Mouse (Mus musculus) stomach, embryonic 16.5 days (tissue): Measurements from ENCODE around the gene Cysltr2. TPM values are rescaled to one million over a fixed set of nuclear protein-coding genes. Genes with fewer than 3 reads are reported as not detected.

ENCODE experiments used
- ATAC-seq: fragments of 200-750 bp; cut with Nextera tagmentation; 2 replicates; pipeline ENCODE4 v1.8.0; 2017; ENCODE audit warnings: moderate number of reproducible peaks, moderate TSS enrichment; ENCODE audit not compliant: insufficient read depth, low FRiP score
- H3K27ac ChIP-seq: fragments of 300-500 bp; sonication (generic); 2 replicates; pipeline ENCODE4 v1.5.1; 2014; ENCODE audit warnings: low read length
- H3K27me3 ChIP-seq: fragments of 300-500 bp; sonication (generic); 2 replicates; pipeline ENCODE4 v1.6.1; 2014; ENCODE audit warnings: low read length, control low read depth, mixed read lengths; ENCODE audit not compliant: control insufficient read depth, insufficient read depth
- H3K36me3 ChIP-seq: fragments of 300-500 bp; sonication (generic); 2 replicates; pipeline ENCODE4 v1.6.1; 2014; ENCODE audit warnings: low read length; ENCODE audit not compliant: control insufficient read depth, insufficient read depth
- H3K4me1 ChIP-seq: fragments of 300-500 bp; sonication (generic); 2 replicates; pipeline ENCODE4 v1.6.1; 2014; ENCODE audit warnings: low read length, control low read depth, mixed read lengths; ENCODE audit not compliant: control insufficient read depth, insufficient read depth
- H3K4me2 ChIP-seq: fragments of 300-500 bp; sonication (generic); 2 replicates; pipeline ENCODE4 v1.6.1; 2014; ENCODE audit warnings: low read depth, low read length, mixed read lengths
- H3K4me3 ChIP-seq: fragments of 300-500 bp; sonication (generic); replicated peaks from 2 replicates; pipeline ENCODE4 v1.5.1; 2014; ENCODE audit warnings: mild to moderate bottlenecking, low read length
- H3K9ac ChIP-seq: fragments of 300-500 bp; sonication (generic); 2 replicates; pipeline ENCODE4 v1.6.1; 2014; ENCODE audit warnings: low read length
- H3K9me3 ChIP-seq: fragments of 300-500 bp; sonication (generic); replicated peaks from 2 replicates; pipeline ENCODE4 v1.6.1; 2016; ENCODE audit warnings: low read length, control low read depth; ENCODE audit not compliant: control insufficient read depth
- WGBS: fragments of 180-500 bp; shearing (Covaris S2); extraction: QIAGEN DNeasy Blood & Tissue Kit; methylation state at CpG from one replicate; pipeline ENCODE4 v1.1.7; 2014; 5-methylcytosine and 5-hydroxymethylcytosine counted together
- polyA plus RNA-seq: library from polyadenylated mRNA; unstranded; fragments of >200 nt; fragmentation: Nextera tagmentation; extraction: Ambion mirVana; gene quantifications from 2 replicates; pipeline ENCODE4 v1.2.1, GENCODE M21; 2015

The Cysltr2 gene
- polyA plus RNA-seq, 1 experiment from 2014 or later: 0.22 TPM

GRCm38 (mm10) chr14:73058755-73059154 is 9.8 kb upstream of the Cysltr2 start:
- H3K9ac ChIP-seq: no peak overlapping the region
- no peak for ATAC-seq
- H3K4me1 ChIP-seq: no peaks in the 10 kb centered on the region
- no peak overlapping the region for H3K4me3 ChIP-seq
- no peak overlapping the region for H3K4me2 ChIP-seq
- no peaks in the 10 kb centered on the region for H3K9me3 ChIP-seq
- WGBS: 81% methylated on average over 2 of the region's 2 CpGs
- no peaks in the 10 kb centered on the region for H3K36me3 ChIP-seq
- H3K27me3 ChIP-seq: no peaks in the 10 kb centered on the region
- no peak overlapping the region for H3K27ac ChIP-seq

DNA sequence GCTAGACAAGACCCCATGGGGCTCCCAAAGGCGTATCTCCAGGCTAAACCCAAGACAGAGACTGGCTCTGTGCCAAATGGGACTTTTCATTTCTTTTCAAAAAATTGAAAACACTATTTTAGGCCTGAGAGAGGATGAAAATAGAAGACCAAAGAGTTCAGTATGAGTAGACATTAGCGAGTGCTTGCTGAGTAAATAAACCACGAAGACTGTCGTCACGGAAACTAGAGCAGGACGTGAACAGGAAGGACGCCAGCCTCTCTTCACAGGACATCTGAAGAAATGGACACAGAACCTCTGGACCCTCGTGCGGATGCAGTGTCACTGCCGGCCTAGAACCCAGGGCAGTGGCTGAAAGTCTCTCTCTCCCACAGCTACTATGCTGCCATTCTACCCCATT is 8.8 kb upstream of the Cysltr2 start:
- Histone ChIP-seq H3K9ac (no peak overlapping the region), H3K4me2 (no peak overlapping the region), H3K4me1 (no peaks in the 10 kb centered on the region), H3K4me3 (no peak overlapping the region), H3K9me3 (no peaks in the 10 kb centered on the region), H3K27ac (no peak overlapping the region), H3K27me3 (no peaks in the 10 kb centered on the region), H3K36me3 (no peaks in the 10 kb centered on the region)
- 48% methylated on average over 10 of the region's 10 CpGs for WGBS
- no peak for ATAC-seq

- no peaks in the 10 kb centered on the region for H3K27me3 ChIP-seq
- H3K27ac ChIP-seq: no peak overlapping the region
- no peak overlapping the region for H3K4me3 ChIP-seq
- no peaks in the 10 kb centered on the region for H3K4me1 ChIP-seq
- H3K36me3 ChIP-seq: no peaks in the 10 kb centered on the region
- H3K9me3 ChIP-seq: no peaks in the 10 kb centered on the region
- no peak for ATAC-seq
- H3K4me2 ChIP-seq: no peak overlapping the region
- WGBS: 92% methylated on average over 6 of the region's 6 CpGs
- H3K9ac ChIP-seq: no peak overlapping the region
Measured at GRCm38 (mm10) chr14:73056813-73057212, 7.9 kb upstream of the Cysltr2 start.

DNA sequence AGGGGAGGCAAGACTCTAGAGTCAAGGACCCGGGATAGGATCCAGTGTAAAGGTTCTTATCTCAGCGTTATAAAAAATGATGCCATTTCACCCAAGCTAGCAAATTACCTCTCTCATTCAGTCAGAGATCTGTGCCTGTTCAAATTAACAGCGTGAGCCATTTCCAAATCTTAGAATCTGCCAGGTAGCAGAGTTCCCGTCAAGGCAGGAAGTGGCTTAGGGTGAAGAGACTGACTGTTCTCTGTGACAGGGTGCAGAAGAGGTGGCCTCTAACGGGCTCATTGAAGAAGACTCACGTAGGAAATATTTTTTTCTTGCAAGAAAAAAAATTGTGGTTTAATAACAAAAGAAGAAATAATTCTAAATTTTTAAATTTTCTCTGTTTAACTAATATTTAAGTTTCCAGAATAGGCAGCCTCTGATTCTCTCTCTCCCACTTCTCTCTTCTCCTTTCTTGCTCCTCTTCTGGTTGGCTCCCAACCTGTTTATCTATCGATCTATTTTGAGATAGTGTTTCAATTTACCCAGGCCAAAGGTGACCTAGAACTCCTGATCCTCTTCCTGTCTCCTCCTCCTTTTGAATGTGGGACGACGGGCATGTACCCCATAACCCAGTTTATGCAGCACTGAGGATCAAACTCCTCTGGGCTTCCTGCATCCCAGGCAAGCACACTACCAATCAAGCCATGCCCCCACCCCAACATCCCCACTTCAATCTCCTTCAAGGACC is 3.5 kb downstream of the Cysltr2 start:
- Histone ChIP-seq H3K27ac (no peak overlapping the region), H3K4me3 (no peak overlapping the region), H3K36me3 (no peaks in the 10 kb centered on the region), H3K4me2 (no peak overlapping the region), H3K4me1 (no peaks in the 10 kb centered on the region), H3K9ac (no peak overlapping the region), H3K9me3 (no peaks in the 10 kb centered on the region), H3K27me3 (no peaks in the 10 kb centered on the region)
- WGBS: 61% methylated on average over 9 of the region's 9 CpGs
- ATAC-seq: no peak

DNA sequence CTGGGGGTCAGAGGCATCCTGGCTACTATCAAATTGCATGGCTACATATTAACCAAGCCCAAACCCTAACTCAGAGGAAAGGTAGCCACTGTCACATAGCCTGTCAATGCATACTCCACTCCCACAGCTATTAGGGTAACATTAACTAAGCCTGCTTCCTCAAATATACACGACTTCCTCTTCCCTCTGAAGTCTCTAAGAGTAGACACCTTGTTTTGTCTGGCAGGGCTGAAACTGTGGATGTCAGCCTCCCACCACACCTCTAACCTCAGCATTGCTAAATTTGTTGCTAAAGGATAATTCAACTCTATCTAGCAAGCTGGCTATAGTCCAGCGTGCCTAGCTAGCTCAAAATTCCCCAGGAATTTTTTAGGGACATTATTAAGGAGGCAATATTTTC is 7.2 kb downstream of the Cysltr2 start:
- no peak overlapping the region for H3K4me2 ChIP-seq
- H3K9ac ChIP-seq: no peak overlapping the region
- no peak overlapping the region for H3K27ac ChIP-seq
- H3K27me3 ChIP-seq: no peaks in the 10 kb centered on the region
- no peaks in the 10 kb centered on the region for H3K9me3 ChIP-seq
- no peak for ATAC-seq
- H3K36me3 ChIP-seq: no peaks in the 10 kb centered on the region
- no peak overlapping the region for H3K4me3 ChIP-seq
- WGBS: 34% methylated on average over 2 of the region's 2 CpGs
- no peaks in the 10 kb centered on the region for H3K4me1 ChIP-seq

GRCm38 (mm10) chr14:73033290-73033689 is 15.6 kb downstream of the Cysltr2 start:
- no peak overlapping the region for H3K9ac ChIP-seq
- no peaks in the 10 kb centered on the region for H3K4me1 ChIP-seq
- H3K4me3 ChIP-seq: no peak overlapping the region
- no peak overlapping the region for H3K4me2 ChIP-seq
- 58% methylated on average over 3 of the region's 3 CpGs for WGBS
- H3K27ac ChIP-seq: no peak overlapping the region
- no peaks in the 10 kb centered on the region for H3K27me3 ChIP-seq
- H3K36me3 ChIP-seq: no peaks in the 10 kb centered on the region
- ATAC-seq: no peak
- H3K9me3 ChIP-seq: no peaks in the 10 kb centered on the region

DNA sequence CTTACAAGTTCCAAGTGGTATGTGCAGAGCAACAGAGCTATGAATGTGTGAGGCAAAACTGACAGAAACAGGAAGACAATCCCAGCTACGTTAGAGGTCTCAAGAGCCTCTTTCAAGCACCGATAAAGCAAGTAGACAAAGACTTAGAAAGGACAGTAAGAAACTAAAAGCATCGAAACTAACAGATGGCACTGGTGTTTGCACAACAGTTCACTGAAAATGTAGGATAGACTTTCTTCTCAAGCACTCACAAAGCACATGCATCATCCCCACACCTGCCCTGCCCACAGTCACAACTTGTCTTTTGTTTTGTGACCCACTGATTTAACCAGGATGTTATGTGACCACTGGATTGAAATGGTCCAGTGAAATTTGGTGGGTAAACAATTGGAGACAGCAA is 17.7 kb downstream of the Cysltr2 start:
- no peak overlapping the region for H3K4me3 ChIP-seq
- H3K4me1 ChIP-seq: no peaks in the 10 kb centered on the region
- no peak overlapping the region for H3K9ac ChIP-seq
- H3K27ac ChIP-seq: no peak overlapping the region
- H3K27me3 ChIP-seq: no peaks in the 10 kb centered on the region
- no peaks in the 10 kb centered on the region for H3K36me3 ChIP-seq
- H3K4me2 ChIP-seq: no peak overlapping the region
- no peaks in the 10 kb centered on the region for H3K9me3 ChIP-seq
- WGBS: 86% methylated on average over 3 of the region's 3 CpGs
- ATAC-seq: no peak

GRCm38 (mm10) chr14:73017272-73017671 is 31.6 kb downstream of the Cysltr2 start:
- no peaks in the 10 kb centered on the region for H3K9me3 ChIP-seq

GRCm38 (mm10) chr14:73015386-73015785 is 33.5 kb downstream of the Cysltr2 start:
- Histone ChIP-seq H3K36me3 (no peaks in the 10 kb centered on the region), H3K9ac (no peak overlapping the region), H3K4me3 (no peak overlapping the region), H3K27ac (no peak overlapping the region), H3K27me3 (no peaks in the 10 kb centered on the region), H3K4me2 (no peak overlapping the region), H3K9me3 (no peaks in the 10 kb centered on the region), H3K4me1 (no peaks in the 10 kb centered on the region)
- ATAC-seq: no peak
- WGBS: 65% methylated on average over 6 of the region's 6 CpGs

More at GRCm38 (mm10) chr14:73017272-73017671, 31.6 kb downstream of the Cysltr2 start:
- Histone ChIP-seq H3K9ac (no peak overlapping the region), H3K4me2 (no peak overlapping the region), H3K4me1 (no peaks in the 10 kb centered on the region), H3K36me3 (no peaks in the 10 kb centered on the region), H3K27ac (no peak overlapping the region), H3K27me3 (no peaks in the 10 kb centered on the region), H3K4me3 (no peak overlapping the region)
- WGBS: 92% methylated on average over 3 of the region's 3 CpGs
- ATAC-seq: no peak
